Mouse (Mus musculus) stomach, embryonic 14.5 days (tissue): ENCODE results near the gene Gm20388. TPM values are rescaled to one million over a fixed set of nuclear protein-coding genes. Genes with fewer than 3 reads are reported as not detected.

Source experiments
- ATAC-seq: fragments of 200-750 bp; cut with Nextera tagmentation; 2 replicates; pipeline ENCODE4 v1.8.0; 2017; ENCODE audit warnings: low read depth, moderate TSS enrichment; ENCODE audit not compliant: insufficient number of reproducible peaks, insufficient read depth, low FRiP score
- H3K27ac ChIP-seq: fragments of 300-500 bp; sonication (generic); 2 replicates; pipeline ENCODE4 v1.5.1; 2014; ENCODE audit warnings: mild to moderate bottlenecking, low read length, moderate library complexity, mixed read lengths
- H3K27me3 ChIP-seq: fragments of 300-500 bp; sonication (generic); 2 replicates; pipeline ENCODE4 v1.6.1; 2014; ENCODE audit warnings: low read length, control low read depth, mixed read lengths; ENCODE audit not compliant: control insufficient read depth, insufficient read depth
- H3K36me3 ChIP-seq: fragments of 300-500 bp; sonication (generic); 2 replicates; pipeline ENCODE4 v1.6.1; 2014; ENCODE audit warnings: mild to moderate bottlenecking, control low read depth, low read length, moderate library complexity, mixed read lengths; ENCODE audit not compliant: control insufficient read depth, insufficient read depth
- H3K4me1 ChIP-seq: fragments of 300-500 bp; sonication (generic); 2 replicates; pipeline ENCODE4 v1.6.1; 2014; ENCODE audit warnings: low read length, control low read depth, mixed read lengths; ENCODE audit not compliant: control insufficient read depth, insufficient read depth
- H3K4me2 ChIP-seq: fragments of 300-500 bp; sonication (generic); replicated peaks from 2 replicates; pipeline ENCODE4 v1.6.1; 2014; ENCODE audit warnings: low read depth, low read length, control low read depth
- H3K4me3 ChIP-seq: fragments of 300-500 bp; sonication (generic); 2 replicates; pipeline ENCODE4 v1.5.1; 2014; ENCODE audit warnings: low read depth, low read length, control low read depth
- H3K9ac ChIP-seq: fragments of 300-500 bp; sonication (generic); replicated peaks from 2 replicates; pipeline ENCODE4 v1.6.1; 2014; ENCODE audit warnings: low read depth, mild to moderate bottlenecking, control low read depth, low read length, moderate library complexity, mixed read lengths
- H3K9me3 ChIP-seq: fragments of 300-500 bp; sonication (generic); 2 replicates; pipeline ENCODE4 v1.6.1; 2016; ENCODE audit warnings: low read depth, low read length, control low read depth; ENCODE audit not compliant: control insufficient read depth
- WGBS: fragments of 180-500 bp; shearing (Covaris S2); extraction: QIAGEN DNeasy Blood & Tissue Kit; methylation state at CpG from one replicate; pipeline ENCODE4 v1.1.7; 2014; 5-methylcytosine and 5-hydroxymethylcytosine counted together
- polyA plus RNA-seq: library from polyadenylated mRNA; unstranded; fragments of >200 nt; fragmentation: Nextera tagmentation; extraction: Ambion mirVana; gene quantifications from 2 replicates; pipeline ENCODE4 v1.2.1, GENCODE M21; 2014

Gm20388 gene
- polyA plus RNA-seq, 1 experiment from 2014 or later, result 11.4 TPM

DNA sequence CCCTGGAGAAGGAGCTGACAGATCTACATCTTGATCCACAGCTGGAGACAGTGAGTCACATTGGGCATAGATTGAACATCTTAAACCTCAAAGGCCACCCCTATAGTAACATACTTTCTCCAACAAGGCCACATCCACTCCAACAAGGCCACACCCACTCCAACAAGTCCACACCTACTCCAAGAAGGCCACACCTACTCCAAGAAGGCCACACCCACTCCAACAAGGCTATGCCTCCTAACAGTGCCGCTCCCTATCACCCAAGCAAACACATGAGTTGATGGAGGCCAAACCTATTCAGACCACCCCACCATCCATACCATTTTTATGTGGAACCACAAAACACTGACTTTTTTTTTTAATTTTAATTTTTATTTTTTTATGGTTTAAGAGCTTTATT is 3756.2 kb downstream of the Gm20388 start:
- no peak overlapping the region for H3K27ac ChIP-seq
- H3K4me3 ChIP-seq, result no peak overlapping the region
- no peaks in the 10 kb centered on the region for H3K27me3 ChIP-seq
- no peaks in the 10 kb centered on the region for H3K9me3 ChIP-seq
- 0 out of 2 replicates have a peak, but pooled peaks cover 3% of the 10 kb centered on the region for H3K4me1 ChIP-seq
- no peak overlapping the region for H3K9ac ChIP-seq
- peaks cover 13% of the 10 kb centered on the region for H3K36me3 ChIP-seq
- no peak for ATAC-seq
- 81% methylated on average over 1 of the region's 1 CpGs for WGBS
- H3K4me2 ChIP-seq, result no peak overlapping the region

DNA sequence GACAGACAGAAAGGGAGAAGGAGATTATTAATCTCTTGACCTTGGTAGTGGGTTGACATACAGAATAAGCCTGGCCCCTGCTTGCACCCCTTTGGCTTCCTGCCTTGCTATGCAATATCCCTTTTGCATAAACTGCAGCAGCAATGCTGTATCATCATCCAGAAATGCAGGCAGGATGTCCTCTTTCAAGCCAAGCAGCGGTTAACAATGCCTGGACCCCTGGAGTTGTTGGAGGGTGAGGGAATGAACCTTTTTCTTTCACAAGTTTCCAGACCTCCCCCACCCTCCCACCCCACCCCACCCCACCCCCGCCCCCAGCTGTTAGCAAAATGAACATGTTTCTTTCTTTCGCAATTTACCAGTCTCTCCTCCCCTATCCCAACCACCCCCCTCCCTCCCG is 3758.0 kb downstream of the Gm20388 start:
- no peaks in the 10 kb centered on the region for H3K9me3 ChIP-seq
- no peak overlapping the region for H3K4me3 ChIP-seq
- H3K4me1 ChIP-seq, result 0 out of 2 replicates have a peak, but pooled peaks cover 3% of the 10 kb centered on the region
- no peak for ATAC-seq
- H3K9ac ChIP-seq, result no peak overlapping the region
- H3K36me3 ChIP-seq, result peaks cover 7% of the 10 kb centered on the region; the same call in 1 of the 2 replicates
- H3K27ac ChIP-seq, result no peak overlapping the region
- no peaks in the 10 kb centered on the region for H3K27me3 ChIP-seq
- WGBS, result 33% methylated on average over 4 of the region's 4 CpGs
- H3K4me2 ChIP-seq, result no peak overlapping the region

DNA sequence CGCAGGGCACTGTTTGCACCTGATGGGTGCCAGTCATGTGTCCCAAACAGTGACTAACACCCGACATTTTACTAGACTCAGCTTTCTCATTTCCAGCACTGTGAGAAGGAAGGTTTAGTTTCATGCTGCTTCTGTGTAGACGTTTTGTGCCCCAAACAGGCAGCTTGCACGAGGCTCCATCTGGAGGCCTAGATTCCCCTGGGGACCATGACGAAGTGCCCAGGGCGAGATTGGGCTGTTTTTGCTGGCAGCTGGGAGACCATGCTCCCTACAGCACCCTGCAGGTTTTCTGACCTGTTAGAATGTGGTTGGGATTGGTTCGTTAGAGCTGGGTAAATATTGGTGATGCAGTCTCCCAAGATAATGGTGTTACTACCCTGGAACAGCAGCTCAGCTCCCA is 3760.1 kb downstream of the Gm20388 start:
- Histone ChIP-seq H3K9ac (no peak overlapping the region), H3K27me3 (no peaks in the 10 kb centered on the region), H3K4me3 (no peak overlapping the region), H3K9me3 (no peaks in the 10 kb centered on the region), H3K4me2 (no peak overlapping the region), H3K27ac (no peak overlapping the region), H3K4me1 (peaks cover 9% of the 10 kb centered on the region; the same call in 1 of the 2 replicates), H3K36me3 (no peaks in the 10 kb centered on the region)
- ATAC-seq, result no peak
- 65% methylated on average over 7 of the region's 7 CpGs for WGBS

DNA sequence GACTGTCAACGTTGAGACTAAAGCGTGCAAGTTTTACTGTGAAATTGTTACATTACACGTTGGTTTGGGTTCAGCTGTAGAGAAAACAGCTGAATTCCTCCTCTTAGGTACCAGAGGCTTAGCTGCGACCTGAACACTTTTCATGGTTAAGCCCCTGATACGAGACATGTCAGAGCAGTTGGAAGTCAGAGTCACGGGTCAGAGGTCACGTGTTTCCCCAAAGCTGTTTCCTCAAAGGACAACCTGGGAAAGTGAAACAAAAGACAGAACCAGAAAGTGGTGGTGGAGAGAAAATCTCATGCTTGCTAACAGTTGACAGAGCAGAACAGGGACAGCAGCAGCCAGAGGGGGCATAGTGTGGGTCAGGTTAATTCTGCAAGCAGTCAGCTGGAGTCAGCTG is 3760.8 kb downstream of the Gm20388 start:
- no peak for ATAC-seq
- H3K27me3 ChIP-seq, result no peaks in the 10 kb centered on the region
- no peaks in the 10 kb centered on the region for H3K36me3 ChIP-seq
- H3K4me3 ChIP-seq, result no peak overlapping the region
- no peak overlapping the region for H3K9ac ChIP-seq
- H3K4me2 ChIP-seq, result no peak overlapping the region
- H3K4me1 ChIP-seq, result peaks cover 9% of the 10 kb centered on the region; the same call in 1 of the 2 replicates
- H3K27ac ChIP-seq, result no peak overlapping the region
- WGBS, result 66% methylated on average over 7 of the region's 7 CpGs
- no peaks in the 10 kb centered on the region for H3K9me3 ChIP-seq

DNA sequence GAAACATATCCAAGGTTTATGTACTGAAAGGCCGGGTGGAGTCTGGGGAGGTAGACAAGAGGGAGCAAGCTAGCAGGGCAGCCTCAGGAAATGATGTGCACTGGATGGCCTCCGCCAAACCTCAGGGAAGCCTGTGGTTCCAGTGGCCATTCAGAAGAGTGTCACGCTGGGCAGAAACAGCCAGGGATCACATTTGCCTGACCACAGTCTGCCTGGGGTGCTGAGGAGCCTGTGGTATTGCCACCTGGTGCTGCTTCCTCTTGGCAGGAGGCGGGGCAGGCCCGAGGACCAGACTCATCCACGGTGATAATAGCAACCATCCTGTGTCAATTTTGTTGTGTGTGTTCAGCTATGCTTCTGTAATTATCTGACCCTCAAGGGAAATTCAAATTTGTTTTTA is 3762.0 kb downstream of the Gm20388 start:
- WGBS, result 83% methylated on average over 6 of the region's 6 CpGs
- no peak overlapping the region for H3K9ac ChIP-seq
- ATAC-seq, result no peak
- no peaks in the 10 kb centered on the region for H3K36me3 ChIP-seq
- H3K4me1 ChIP-seq, result peaks cover 9% of the 10 kb centered on the region; the same call in 1 of the 2 replicates
- no peaks in the 10 kb centered on the region for H3K9me3 ChIP-seq
- H3K27ac ChIP-seq, result no peak overlapping the region
- no peak overlapping the region for H3K4me3 ChIP-seq
- H3K4me2 ChIP-seq, result no peak overlapping the region
- no peaks in the 10 kb centered on the region for H3K27me3 ChIP-seq

DNA sequence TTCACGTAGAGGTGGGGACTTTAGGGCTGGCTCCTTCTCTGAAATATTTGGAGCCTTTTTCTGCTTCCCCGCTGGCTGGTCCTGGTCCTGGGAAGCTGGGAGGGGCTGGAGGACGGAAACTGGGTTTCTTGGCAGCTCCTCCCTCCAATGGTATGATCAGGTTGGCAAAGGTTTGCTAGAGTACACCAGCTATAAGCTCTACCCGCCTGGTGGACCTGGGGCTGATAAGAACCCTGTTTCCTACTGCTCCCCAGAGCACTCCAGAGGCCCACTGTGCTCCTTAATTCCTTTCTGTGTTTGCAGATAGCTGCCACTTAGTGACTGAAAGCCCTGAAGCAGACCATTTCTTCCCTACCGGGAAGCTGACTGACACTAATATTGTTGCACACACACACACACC is 3765.0 kb downstream of the Gm20388 start:
- H3K4me1 ChIP-seq, result peaks cover 6% of the 10 kb centered on the region; the same call in 1 of the 2 replicates
- no peak overlapping the region for H3K9ac ChIP-seq
- no peaks in the 10 kb centered on the region for H3K9me3 ChIP-seq
- 33% methylated on average over 5 of the region's 5 CpGs for WGBS
- no peak overlapping the region for H3K27ac ChIP-seq
- H3K4me3 ChIP-seq, result no peak overlapping the region
- ATAC-seq, result no peak
- H3K27me3 ChIP-seq, result no peaks in the 10 kb centered on the region
- H3K4me2 ChIP-seq, result no peak overlapping the region
- H3K36me3 ChIP-seq, result no peaks in the 10 kb centered on the region

DNA sequence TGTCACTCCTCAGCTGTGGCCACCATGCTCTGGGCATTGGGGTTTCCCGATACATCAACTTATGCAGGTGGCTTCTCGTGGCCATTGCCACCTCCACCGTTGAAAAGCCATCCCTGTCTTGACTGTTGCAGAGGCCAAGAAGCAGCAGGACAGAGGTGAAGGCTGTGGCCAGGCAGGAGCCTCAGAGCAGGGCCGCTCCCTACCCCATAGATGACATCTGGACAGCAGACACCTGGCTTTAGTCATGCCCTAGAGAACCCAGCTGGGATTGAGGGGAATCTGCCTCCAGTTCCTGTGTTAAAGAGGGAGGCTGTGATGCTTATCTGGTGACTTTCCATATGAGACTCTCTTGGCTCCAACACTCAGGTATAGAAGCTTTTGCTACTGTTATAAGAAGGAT is 3767.7 kb downstream of the Gm20388 start:
- Histone ChIP-seq H3K9me3 (no peaks in the 10 kb centered on the region; the same call in 1 of the 2 replicates), H3K27ac (no peak overlapping the region), H3K4me1 (peaks cover 9% of the 10 kb centered on the region; the same call in 1 of the 2 replicates), H3K4me2 (no peak overlapping the region), H3K9ac (no peak overlapping the region), H3K36me3 (no peaks in the 10 kb centered on the region), H3K27me3 (no peaks in the 10 kb centered on the region), H3K4me3 (no peak overlapping the region)
- ATAC-seq, result no peak
- WGBS, result 72% methylated on average over 4 of the region's 4 CpGs

DNA sequence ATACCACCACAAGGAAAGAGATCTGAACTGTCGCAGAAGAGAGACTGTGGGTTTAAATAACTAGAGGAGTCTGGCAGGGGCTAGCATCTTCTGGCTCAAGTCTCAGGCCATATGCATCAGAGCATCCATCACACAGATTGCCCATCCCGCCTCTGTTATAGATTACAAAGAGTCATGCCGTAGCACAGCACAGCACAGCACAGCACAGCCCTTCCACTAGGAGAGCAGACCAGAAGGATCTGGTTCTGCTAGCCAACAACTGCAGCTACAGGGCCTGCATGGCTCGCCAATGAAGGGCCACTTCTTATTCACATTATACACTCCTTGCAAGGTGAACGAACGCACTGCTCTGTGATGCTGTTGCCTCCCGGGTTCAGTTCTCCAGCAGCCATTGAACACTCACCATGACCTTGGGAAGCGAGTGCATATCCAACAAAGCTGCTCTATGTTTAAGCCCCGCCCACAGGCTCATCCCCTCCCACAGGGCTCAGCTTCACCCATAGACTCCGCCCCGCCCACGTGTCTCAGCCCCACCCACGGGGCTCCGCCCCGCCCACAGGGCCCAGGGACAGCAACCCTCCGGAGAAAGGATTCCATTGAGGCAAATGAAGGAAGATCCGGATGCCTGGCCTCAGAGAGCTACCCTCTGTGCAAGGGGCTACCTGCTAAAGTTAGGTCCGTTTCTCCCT is 3771.6 kb downstream of the Gm20388 start:
- H3K9ac ChIP-seq, result no peak overlapping the region
- WGBS, result 21% methylated on average over 18 of the region's 18 CpGs
- no peaks in the 10 kb centered on the region for H3K27me3 ChIP-seq
- peak; percentile 61; the same call in 1 of the 2 replicates for ATAC-seq
- H3K4me2 ChIP-seq, result peak overlapping the region; percentile 20; the same call in 1 of the 2 replicates
- no peaks in the 10 kb centered on the region for H3K36me3 ChIP-seq
- H3K4me3 ChIP-seq, result no peak overlapping the region
- no peaks in the 10 kb centered on the region; the same call in 1 of the 2 replicates for H3K9me3 ChIP-seq
- H3K27ac ChIP-seq, result no peak overlapping the region
- peaks cover 4% of the 10 kb centered on the region; the same call in 1 of the 2 replicates for H3K4me1 ChIP-seq
